In genomic region chr9:14773813-14774212, GRCm38 (mm10) we compare ENCODE assay signal across 13 mouse cellular contexts. TPM values are rescaled to one million over a fixed set of nuclear protein-coding genes. Genes with fewer than 3 reads are reported as not detected.
DNase-seq lines count a peak whose midpoint lies in the region; TF ChIP-seq lines count a peak whose summit lies in the region.
"Had no signal": no experiment of that assay in that cellular context is flagged by ENCODE, and none has a peak within 500 bp of the region (broad histone marks: within the 10 kb centered on the region; RNA-seq: fewer than 3 reads in every experiment).

No protein-coding gene starts in this region.

- no peak overlapping the region for H3K9ac ChIP-seq in MEL (ENCODE audit: control insufficient read depth, low read depth, low read length, poor library complexity, severe bottlenecking)
- H3K9ac ChIP-seq: liver, embryonic 13.5 days; neural tube, embryonic 13.5 days had no signal

- H3K4me3 ChIP-seq in layer of hippocampus, adult 2 months, result no peak overlapping the region
- H3K4me3 ChIP-seq in MEL (ENCODE audit: control insufficient read depth in 1 of 2, insufficient read depth in 1 of 2, low read depth in 2 of 2, low read length in 2 of 2), result no peak overlapping the region
- H3K4me3 ChIP-seq: liver, embryonic 13.5 days; neural tube, embryonic 13.5 days had no signal

- no peaks in the 10 kb centered on the region for H3K36me3 ChIP-seq in MEL (ENCODE audit: control insufficient read depth in 1 of 2, insufficient read depth in 2 of 2, low read length in 2 of 2)
- H3K36me3 ChIP-seq: liver, embryonic 13.5 days; neural tube, embryonic 13.5 days had no signal

- no peak for TF ChIP-seq EP300 in MEL (IDR thresholded peaks at IDR 0.05; ENCODE audit: low read depth in 1 of 2, low read length in 2 of 2)

- peak; percentile 24 for DNase-seq in embryo, embryonic 10.5 days (ENCODE audit: low spot score)
- DNase-seq in embryo, embryonic 10 days (ENCODE audit: low spot score), result no peak
- peak in 1 of 2 experiments; percentile 23 for DNase-seq in layer of hippocampus, adult 2 months (ENCODE audit: low spot score in 2 of 2)
- DNase-seq in layer of hippocampus, postnatal 14 days (ENCODE audit: low spot score in 2 of 2), result no peak
- peak; percentile 61 for DNase-seq in MEL (ENCODE audit: low read depth, low spot score)
- peak; percentile 49 for DNase-seq in naive thymus-derived CD4-positive, alpha-beta T cell, adult 2 months (ENCODE audit: low read depth)
- DNase-seq in heart, postnatal 4 days, result no peak
- DNase-seq in gastrocnemius, postnatal 36 days, result no peak
- DNase-seq: kidney, postnatal 25 days; liver, embryonic 13.5 days had no signal

- TF ChIP-seq POLR2A in MEL (IDR thresholded peaks at IDR 0.05; ENCODE audit: control insufficient read depth in 1 of 2, insufficient read depth in 1 of 2, low read depth in 1 of 2, low read length in 2 of 2, poor library complexity in 1 of 2), result no peak

- TF ChIP-seq RAD21 in MEL (IDR thresholded peaks at IDR 0.05; ENCODE audit: low read depth, low read length), result peak; percentile 85

- H3K27ac ChIP-seq in layer of hippocampus, adult 2 months, result no peak overlapping the region
- no peak overlapping the region for H3K27ac ChIP-seq in MEL (ENCODE audit: control insufficient read depth, low read depth, low read length)
- H3K27ac ChIP-seq: liver, embryonic 13.5 days; neural tube, embryonic 13.5 days had no signal

- peaks cover 10 to 16% of the 10 kb centered on the region in 2 experiments for H3K27me3 ChIP-seq in MEL (ENCODE audit: control insufficient read depth in 1 of 2, insufficient read depth in 2 of 2, low read length in 2 of 2)
- H3K27me3 ChIP-seq: neural tube, embryonic 13.5 days had no signal

- no peaks in the 10 kb centered on the region for H3K9me3 ChIP-seq in MEL (replicated peaks; ENCODE audit: insufficient read depth, low read length)
- H3K9me3 ChIP-seq: liver, embryonic 13.5 days; neural tube, embryonic 13.5 days had no signal

- TF ChIP-seq CTCF in layer of hippocampus, adult 2 months (conservative IDR thresholded peaks at IDR 0.05), result peak; percentile 68
- TF ChIP-seq CTCF in MEL (IDR thresholded peaks at IDR 0.05 in 2 of 3, conservative IDR thresholded peaks at IDR 0.05 in 1 of 3; ENCODE audit: control insufficient read depth in 1 of 3, insufficient read depth in 1 of 3, low read depth in 2 of 3, low read length in 3 of 3, poor library complexity in 1 of 3, severe bottlenecking in 1 of 3), result peak; percentile 12 to 83 (median 22); a peak in 3 of 6 replicates

- H3K4me1 ChIP-seq in MEL (ENCODE audit: control insufficient read depth in 1 of 2, insufficient read depth in 2 of 2, low read length in 2 of 2), result no peaks in the 10 kb centered on the region
- H3K4me1 ChIP-seq: liver, embryonic 13.5 days had no signal

- H3K79me2 ChIP-seq in MEL (ENCODE audit: control insufficient read depth, insufficient read depth, low read length, poor library complexity), result no peaks in the 10 kb centered on the region

- intact Hi-C loops in gastrocnemius, postnatal 36 days (cut with DNase I), result loop anchor here (10.0 kb wide), 1 partner anchor 241 kb away; no protein-coding TSS in a partner anchor

TF ChIP-seq in MEL, 35 proteins besides CTCF, POLR2A, EP300 and RAD21:
- TF ChIP-seq ZC3H11A (IDR thresholded peaks at IDR 0.05; ENCODE audit: low read depth, low read length) (peak; percentile 86), POLR2AphosphoS2 (IDR thresholded peaks at IDR 0.05; ENCODE audit: low read length) (no peak), USF1 (IDR thresholded peaks at IDR 0.05; ENCODE audit: low read depth, low read length) (no peak), RCOR1 (IDR thresholded peaks at IDR 0.05; ENCODE audit: low read depth, low read length) (no peak), SMC3 (IDR thresholded peaks at IDR 0.05; ENCODE audit: low read depth, low read length) (peak; percentile 90)

RNA-seq across cellular contexts. Expression of gene 1700012B09Rik, which starts 3.0 kb away (rescaled TPM):
- 1 to 10 TPM in 1 of 2 experiments, not detected in 1; 1.1 TPM for total RNA-seq in layer of hippocampus, adult 2 months (2021)
- total RNA-seq in layer of hippocampus, postnatal 14 days (2021), result 1 to 10 TPM in 1 of 2 experiments, not detected in 1; 1.2 TPM
- not detected in 2 replicates for total RNA-seq in MEL (2012; rRNA removed)
- not detected for polyA plus RNA-seq in MEL (2012; ENCODE audit: insufficient read depth in 1 of 2, insufficient read length in 2 of 2, low read depth in 1 of 2, low replicate concordance in 2 of 2, missing spikeins in 1 of 2)
- not detected for total RNA-seq in heart, postnatal 4 days (2021)
- not detected for total RNA-seq in gastrocnemius, postnatal 36 days (2021)
- polyA plus RNA-seq: liver, embryonic 13.5 days; neural tube, embryonic 13.5 days had no signal

RNA-seq across cellular contexts. Expression of gene Mre11a, which starts 10.6 kb away (rescaled TPM):
- 10 to 100 TPM in 1 of 2 experiments, 1 to 10 TPM in 1; 9.8 to 15.4 TPM for total RNA-seq in layer of hippocampus, adult 2 months (2021)
- 10 to 100 TPM in 1 of 2 experiments, 1 to 10 TPM in 1; 8.8 to 13.4 TPM for total RNA-seq in layer of hippocampus, postnatal 14 days (2021)
- total RNA-seq in MEL (2012; rRNA removed), result 113 and 123 TPM in 2 replicates
- polyA plus RNA-seq in MEL (2012; ENCODE audit: insufficient read depth in 1 of 2, insufficient read length in 2 of 2, low read depth in 1 of 2, low replicate concordance in 2 of 2, missing spikeins in 1 of 2), result 100 to 1,000 TPM in 1 of 2 experiments, 10 to 100 TPM in 1; 88.1 to 288 TPM
- total RNA-seq in heart, postnatal 4 days (2021), result 10 to 100 TPM; 16.6 to 21.9 TPM
- 10 to 100 TPM in 1 of 2 experiments, 1 to 10 TPM in 1; 8.5 to 14.5 TPM for total RNA-seq in gastrocnemius, postnatal 36 days (2021)

RNA-seq across cellular contexts. Expression of gene Ankrd49, which starts 10.8 kb away (rescaled TPM):
- 10 to 100 TPM; 13.6 to 17.0 TPM for total RNA-seq in layer of hippocampus, adult 2 months (2021)
- total RNA-seq in layer of hippocampus, postnatal 14 days (2021), result 10 to 100 TPM; 17.3 to 18.0 TPM
- total RNA-seq in MEL (2012; rRNA removed), result 96.4 and 108 TPM in 2 replicates
- 100 to 1,000 TPM; 108 to 139 TPM for polyA plus RNA-seq in MEL (2012; ENCODE audit: insufficient read depth in 1 of 2, insufficient read length in 2 of 2, low read depth in 1 of 2, low replicate concordance in 2 of 2, missing spikeins in 1 of 2)
- total RNA-seq in heart, postnatal 4 days (2021), result 10 to 100 TPM; 11.3 to 12.7 TPM
- total RNA-seq in gastrocnemius, postnatal 36 days (2021), result 1 to 10 TPM; 6.1 to 6.5 TPM

RNA-seq across cellular contexts. Expression of gene Fut4, which starts 21.6 kb away (rescaled TPM):
- total RNA-seq in layer of hippocampus, adult 2 months (2021), result under 1 TPM; 0.27 to 0.36 TPM
- under 1 TPM; 0.12 to 0.23 TPM for total RNA-seq in layer of hippocampus, postnatal 14 days (2021)
- 7.2 and 8.7 TPM in 2 replicates for total RNA-seq in MEL (2012; rRNA removed)
- polyA plus RNA-seq in MEL (2012; ENCODE audit: insufficient read depth in 1 of 2, insufficient read length in 2 of 2, low read depth in 1 of 2, low replicate concordance in 2 of 2, missing spikeins in 1 of 2), result 10 to 100 TPM in 1 of 2 experiments, not detected in 1; 11.2 TPM
- total RNA-seq in heart, postnatal 4 days (2021), result under 1 TPM; 0.91 to 0.95 TPM
- under 1 TPM; 0.17 to 0.26 TPM for total RNA-seq in gastrocnemius, postnatal 36 days (2021)

RNA-seq across cellular contexts. Expression of gene Piwil4, which starts 33.3 kb away (rescaled TPM):
- not detected for total RNA-seq in layer of hippocampus, adult 2 months (2021)
- under 1 TPM in 1 of 2 experiments, not detected in 1; 0.14 TPM for total RNA-seq in layer of hippocampus, postnatal 14 days (2021)
- 30.8 and 31.7 TPM in 2 replicates for total RNA-seq in MEL (2012; rRNA removed)
- polyA plus RNA-seq in MEL (2012; ENCODE audit: insufficient read depth in 1 of 2, insufficient read length in 2 of 2, low read depth in 1 of 2, low replicate concordance in 2 of 2, missing spikeins in 1 of 2), result 10 to 100 TPM in 1 of 2 experiments, not detected in 1; 24.8 TPM
- total RNA-seq in heart, postnatal 4 days (2021), result not detected
- total RNA-seq in gastrocnemius, postnatal 36 days (2021), result not detected
- total RNA-seq: common myeloid progenitor, adult 5-6 weeks; left cerebral cortex, adult 8-10 months had no signal
- polyA plus RNA-seq: neural tube, embryonic 13.5 days had no signal

Comparison
In these comparisons a context has a peak if more than half of its experiments do, and no peak if none do; other contexts are left out.
1. DNase-seq: peak in embryo, embryonic 10.5 days (single experiment), MEL (single experiment) and naive thymus-derived CD4-positive, alpha-beta T cell, adult 2 months (single experiment); none in embryo, embryonic 10 days (single experiment), layer of hippocampus, postnatal 14 days (0 of 2), heart, postnatal 4 days (single experiment) and gastrocnemius, postnatal 36 days (0 of 2).